8 mouse cellular contexts compared by ENCODE assay signal in the genomic region with DNA sequence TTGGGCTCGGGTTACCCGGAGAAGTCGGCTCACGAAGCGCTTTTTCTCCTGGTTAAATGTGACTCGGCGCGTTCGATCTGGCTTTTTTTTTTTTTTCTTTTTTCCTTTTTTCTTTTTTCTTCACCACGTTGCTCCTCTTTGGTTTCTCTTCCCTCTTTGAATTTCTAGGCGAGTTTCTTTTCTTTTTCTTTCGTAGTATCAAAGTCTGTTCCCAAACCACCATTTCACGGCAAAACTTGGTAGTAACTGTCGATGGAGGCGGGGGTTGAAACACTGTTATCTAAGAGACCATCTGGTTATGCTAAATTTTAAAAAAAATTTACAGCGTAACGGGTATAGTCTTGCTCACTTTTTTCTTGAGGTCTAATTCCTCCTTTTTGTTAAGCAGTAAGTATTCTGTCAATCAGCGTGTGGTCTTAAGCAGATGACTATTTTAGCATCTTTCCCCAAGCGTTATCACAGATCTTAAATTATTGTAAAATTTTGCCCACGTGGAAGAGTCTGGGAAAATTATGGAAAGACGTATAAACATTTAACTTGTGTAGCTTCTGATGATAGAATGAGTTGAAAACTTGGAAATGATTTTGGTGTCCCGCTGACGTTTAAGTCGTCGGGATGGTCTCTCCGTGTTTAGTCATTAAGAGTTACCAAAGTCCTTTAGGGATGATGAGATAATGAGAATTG. TPM values are rescaled to one million over a fixed set of nuclear protein-coding genes. Genes with fewer than 3 reads are reported as not detected.
DNase-seq lines count a peak whose midpoint lies in the region; ATAC-seq and TF ChIP-seq lines count a peak whose summit lies in the region.

No protein-coding gene starts in this region.

- peak overlapping the region; percentile 97 for H3K4me3 ChIP-seq in heart, embryonic 13.5 days
- H3K4me3 ChIP-seq in ES-Bruce4 (ENCODE audit: low read depth, low read length), result peak overlapping the region; percentile 87
- H3K4me3 ChIP-seq in forebrain, embryonic 11.5 days (ENCODE audit: low read depth, low read length), result peak overlapping the region; percentile 98
- peak overlapping the region; percentile 98 for H3K4me3 ChIP-seq in liver, embryonic 12.5 days

- TF ChIP-seq EP300 in ES-Bruce4 (IDR thresholded peaks at IDR 0.05; ENCODE audit: insufficient read depth, low read depth, low read length), result no peak

- WGBS in heart, embryonic 13.5 days, result 1% methylated on average over 26 of the region's 26 CpGs
- WGBS in forebrain, embryonic 11.5 days, result 2% methylated on average over 26 of the region's 26 CpGs
- under 1% methylated on average over 26 of the region's 26 CpGs for WGBS in liver, embryonic 12.5 days (ENCODE audit: insufficient replicate concordance)

- no peak for TF ChIP-seq CTCF in ES-Bruce4 (IDR thresholded peaks at IDR 0.05; ENCODE audit: low read depth, low read length)

- peak overlapping the region; percentile 94 for H3K27ac ChIP-seq in heart, embryonic 13.5 days (replicated peaks)
- peak overlapping the region; percentile 26; the same call in 1 of the 2 replicates for H3K27ac ChIP-seq in ES-Bruce4 (ENCODE audit: insufficient read depth, low read length)
- H3K27ac ChIP-seq in forebrain, embryonic 11.5 days (ENCODE audit: low read depth, low read length), result peak overlapping the region; percentile 85
- H3K27ac ChIP-seq in liver, embryonic 12.5 days, result peak overlapping the region; percentile 99

- TF ChIP-seq POLR2A in ES-Bruce4 (IDR thresholded peaks at IDR 0.05; ENCODE audit: insufficient read depth, low read length), result no peak

- H3K9me3 ChIP-seq in heart, embryonic 13.5 days, result no peaks in the 10 kb centered on the region
- no peaks in the 10 kb centered on the region for H3K9me3 ChIP-seq in ES-Bruce4 (replicated peaks; ENCODE audit: control insufficient read depth, insufficient read depth, low read length, poor library complexity, severe bottlenecking)
- no peaks in the 10 kb centered on the region for H3K9me3 ChIP-seq in forebrain, embryonic 11.5 days (ENCODE audit: control insufficient read depth, low read length)
- no peaks in the 10 kb centered on the region for H3K9me3 ChIP-seq in liver, embryonic 12.5 days (replicated peaks)

- no peak for ATAC-seq in heart, embryonic 13.5 days (ENCODE audit: extremely low read depth, insufficient number of reproducible peaks, low FRiP score, low TSS enrichment)
- no peak for ATAC-seq in forebrain, embryonic 11.5 days (replicated peaks; ENCODE audit: low FRiP score)
- no peak for ATAC-seq in liver, embryonic 12.5 days
- ATAC-seq in inflammation-experienced regulatory T-cells, adult 6 months, result no peak

- no peak for DNase-seq in heart, adult 11 months
- no peak for DNase-seq in forebrain, embryonic 11.5 days (ENCODE audit: low spot score)
- DNase-seq in cerebellum, adult 18-20 months, result no peak
- DNase-seq in right cerebral cortex, adult 2 months (ENCODE audit: low spot score in 2 of 2), result no peak

- H3K36me3 ChIP-seq in heart, embryonic 13.5 days, result no peaks in the 10 kb centered on the region
- no peaks in the 10 kb centered on the region for H3K36me3 ChIP-seq in ES-Bruce4 (ENCODE audit: control insufficient read depth, insufficient read depth, low read length, poor library complexity, severe bottlenecking)
- no peaks in the 10 kb centered on the region for H3K36me3 ChIP-seq in forebrain, embryonic 11.5 days (ENCODE audit: control insufficient read depth, insufficient read depth, low read length)
- peaks cover 8% of the 10 kb centered on the region for H3K36me3 ChIP-seq in liver, embryonic 12.5 days

- H3K4me1 ChIP-seq in heart, embryonic 13.5 days, result peaks cover 35% of the 10 kb centered on the region
- H3K4me1 ChIP-seq in ES-Bruce4 (ENCODE audit: control insufficient read depth, insufficient read depth, low read length), result no peaks in the 10 kb centered on the region
- peaks cover 3% of the 10 kb centered on the region; the same call in 1 of the 2 replicates for H3K4me1 ChIP-seq in forebrain, embryonic 11.5 days (replicated peaks; ENCODE audit: control insufficient read depth, insufficient read depth, low read length)
- peaks cover 50% of the 10 kb centered on the region for H3K4me1 ChIP-seq in liver, embryonic 12.5 days

- peak overlapping the region; percentile 95 for H3K9ac ChIP-seq in heart, embryonic 13.5 days
- H3K9ac ChIP-seq in ES-Bruce4 (ENCODE audit: low read depth, poor library complexity, severe bottlenecking), result peak overlapping the region; percentile 100
- peak overlapping the region; percentile 80 for H3K9ac ChIP-seq in forebrain, embryonic 11.5 days (ENCODE audit: low read length)
- peak overlapping the region; percentile 98 for H3K9ac ChIP-seq in liver, embryonic 12.5 days

- no peaks in the 10 kb centered on the region for H3K27me3 ChIP-seq in heart, embryonic 13.5 days (replicated peaks)
- no peaks in the 10 kb centered on the region for H3K27me3 ChIP-seq in ES-Bruce4 (ENCODE audit: control insufficient read depth, insufficient read depth, low read length, poor library complexity, severe bottlenecking)
- no peaks in the 10 kb centered on the region for H3K27me3 ChIP-seq in forebrain, embryonic 11.5 days (ENCODE audit: control insufficient read depth, insufficient read depth, low read length)
- H3K27me3 ChIP-seq in liver, embryonic 12.5 days (replicated peaks), result no peaks in the 10 kb centered on the region

- peak overlapping the region; percentile 94 for H3K4me2 ChIP-seq in heart, embryonic 13.5 days
- H3K4me2 ChIP-seq in forebrain, embryonic 11.5 days (ENCODE audit: low read depth, low read length, severe bottlenecking), result peak overlapping the region; percentile 66
- H3K4me2 ChIP-seq in liver, embryonic 12.5 days, result peak overlapping the region; percentile 76

RNA-seq across cellular contexts. Expression of a gene that starts 0.8 kb away (rescaled TPM):
- polyA plus RNA-seq in heart, embryonic 13.5 days (2015; fragmentation: Nextera tagmentation; extraction: Ambion mirVana), result 6.5 and 6.9 TPM in 2 replicates
- 46.3 and 49.9 TPM in 2 replicates for polyA plus RNA-seq in ES-Bruce4 (2011; ENCODE audit: insufficient read depth, insufficient read length, low read depth, missing spikeins)
- 23.3 and 23.8 TPM in 2 replicates for polyA plus RNA-seq in forebrain, embryonic 11.5 days (2014; fragmentation: Nextera tagmentation; extraction: Ambion mirVana)
- 23.0 and 24.8 TPM in 2 replicates for polyA plus RNA-seq in liver, embryonic 12.5 days (2016; fragmentation: Nextera tagmentation; extraction: Ambion mirVana)
- polyA plus RNA-seq in inflammation-experienced regulatory T-cells, adult 6 months (2017; shearing (Covaris generic)), result 10 to 100 TPM in 1 of 3 experiments, 1 to 10 TPM in 2; 6.4 to 11.5 (median 9.0) TPM

RNA-seq across cellular contexts. Expression of a gene that starts 7.3 kb away (rescaled TPM):
- polyA plus RNA-seq in heart, embryonic 13.5 days (2015; fragmentation: Nextera tagmentation; extraction: Ambion mirVana), result 3.9 and 4.2 TPM in 2 replicates
- polyA plus RNA-seq in ES-Bruce4 (2011; ENCODE audit: insufficient read depth, insufficient read length, low read depth, missing spikeins), result 2.3 and 2.5 TPM in 2 replicates
- 28.6 and 29.3 TPM in 2 replicates for polyA plus RNA-seq in forebrain, embryonic 11.5 days (2014; fragmentation: Nextera tagmentation; extraction: Ambion mirVana)
- polyA plus RNA-seq in liver, embryonic 12.5 days (2016; fragmentation: Nextera tagmentation; extraction: Ambion mirVana), result 2.5 and 2.9 TPM in 2 replicates
- polyA plus RNA-seq in inflammation-experienced regulatory T-cells, adult 6 months (2017; shearing (Covaris generic)), result under 1 TPM in 1 of 3 experiments, not detected in 2; 0.20 TPM

Comparison
In these comparisons a context has a peak if more than half of its experiments do, and no peak if none do; other contexts are left out.
1. H3K27ac ChIP-seq: peak in every context shown above with its lines; median percentile 99 in liver, embryonic 12.5 days; 94 in heart, embryonic 13.5 days; 85 in forebrain, embryonic 11.5 days; 26 in ES-Bruce4.